Mouse (Mus musculus): ENCODE measurements around the gene Uba3. TPM values are rescaled to one million over a fixed set of nuclear protein-coding genes. Genes with fewer than 3 reads are reported as not detected.

Gene Uba3
- polyA plus RNA-seq, 1 experiment from 2014 or later = 84.8 TPM

GRCm38 (mm10) chr6:97175716-97176115 is 29.7 kb downstream of the Uba3 start:
- no peaks in the 10 kb centered on the region for H3K9me3 ChIP-seq (replicated peaks)
- ATAC-seq (ENCODE audit: low FRiP score) = no peak
- H3K9ac ChIP-seq (replicated peaks) = no peak overlapping the region
- no peak overlapping the region for H3K4me3 ChIP-seq (replicated peaks)
- H3K27ac ChIP-seq (replicated peaks) = no peak overlapping the region
- no peak overlapping the region for H3K4me2 ChIP-seq
- peaks cover 31% of the 10 kb centered on the region for H3K4me1 ChIP-seq
- 80% methylated on average over 11 of the region's 11 CpGs for WGBS
- H3K36me3 ChIP-seq = peaks cover 27% of the 10 kb centered on the region
- H3K27me3 ChIP-seq (replicated peaks) = no peaks in the 10 kb centered on the region

GRCm38 (mm10) chr6:97150156-97150555 is 55.3 kb downstream of the Uba3 start:
- Histone ChIP-seq H3K36me3 (peaks cover 3% of the 10 kb centered on the region; the same call in 1 of the 2 replicates), H3K27ac (replicated peaks) (no peak overlapping the region), H3K4me2 (no peak overlapping the region), H3K4me1 (peaks cover 24% of the 10 kb centered on the region), H3K4me3 (replicated peaks) (no peak overlapping the region), H3K27me3 (replicated peaks) (no peaks in the 10 kb centered on the region), H3K9ac (replicated peaks) (no peak overlapping the region), H3K9me3 (replicated peaks) (no peaks in the 10 kb centered on the region)
- 85% methylated on average over 6 of the region's 6 CpGs for WGBS
- ATAC-seq (ENCODE audit: low FRiP score) = no peak

GRCm38 (mm10) chr6:97149721-97150120 is 55.7 kb downstream of the Uba3 start:
- no peak overlapping the region for H3K9ac ChIP-seq (replicated peaks)
- 89% methylated on average over 2 of the region's 2 CpGs for WGBS
- no peak for ATAC-seq (ENCODE audit: low FRiP score)
- peaks cover 3% of the 10 kb centered on the region; the same call in 1 of the 2 replicates for H3K36me3 ChIP-seq
- no peak overlapping the region for H3K4me2 ChIP-seq
- no peak overlapping the region for H3K27ac ChIP-seq (replicated peaks)
- no peaks in the 10 kb centered on the region for H3K27me3 ChIP-seq (replicated peaks)
- H3K4me1 ChIP-seq = peaks cover 24% of the 10 kb centered on the region
- H3K4me3 ChIP-seq (replicated peaks) = no peak overlapping the region
- H3K9me3 ChIP-seq (replicated peaks) = no peaks in the 10 kb centered on the region

- H3K27ac ChIP-seq (replicated peaks) = peak within 1 kb of the TSS; percentile 82
- under 1% methylated on average over 56 of the region's 56 CpGs for WGBS
- H3K9me3 ChIP-seq (replicated peaks) = no peaks in the 10 kb centered on the region
- peaks cover 1% of the 10 kb centered on the region; the same call in 1 of the 2 replicates for H3K36me3 ChIP-seq
- H3K4me3 ChIP-seq (replicated peaks) = peak within 1 kb of the TSS; percentile 70
- peaks cover 24% of the 10 kb centered on the region for H3K4me1 ChIP-seq
- ATAC-seq (ENCODE audit: low FRiP score) = peak; percentile 80
- peak within 1 kb of the TSS; percentile 97 for H3K4me2 ChIP-seq
- peak within 1 kb of the TSS; percentile 85 for H3K9ac ChIP-seq (replicated peaks)
- H3K27me3 ChIP-seq (replicated peaks) = no peaks in the 10 kb centered on the region
These were observed 56.8 kb downstream of the Uba3 start, which contains the start of gene Eogt for GRCm38 (mm10) chr6:97148383-97149251. Gene Eogt (minus strand): TSS chr6:97149182.

- H3K27ac ChIP-seq (replicated peaks) = peak overlapping the region; percentile 82
- ATAC-seq (ENCODE audit: low FRiP score) = peak; percentile 51
- peaks cover 24% of the 10 kb centered on the region for H3K4me1 ChIP-seq
- peak overlapping the region; percentile 97 for H3K4me2 ChIP-seq
- peak overlapping the region; percentile 70 for H3K4me3 ChIP-seq (replicated peaks)
- peak overlapping the region; percentile 85 for H3K9ac ChIP-seq (replicated peaks)
- no peaks in the 10 kb centered on the region for H3K36me3 ChIP-seq
- H3K27me3 ChIP-seq (replicated peaks) = no peaks in the 10 kb centered on the region
- H3K9me3 ChIP-seq (replicated peaks) = no peaks in the 10 kb centered on the region
- 15% methylated on average over 18 of the region's 18 CpGs for WGBS
These were observed 57.6 kb downstream of the Uba3 start for GRCm38 (mm10) chr6:97147755-97148382.

GRCm38 (mm10) chr6:97145156-97145555 is 60.3 kb downstream of the Uba3 start:
- Histone ChIP-seq H3K9me3 (replicated peaks) (no peaks in the 10 kb centered on the region), H3K27me3 (replicated peaks) (no peaks in the 10 kb centered on the region), H3K9ac (replicated peaks) (no peak overlapping the region), H3K36me3 (no peaks in the 10 kb centered on the region), H3K4me1 (peaks cover 24% of the 10 kb centered on the region), H3K27ac (replicated peaks) (no peak overlapping the region), H3K4me3 (replicated peaks) (no peak overlapping the region), H3K4me2 (0 out of 2 replicates have a peak overlapping the region, but pooled peaks have one; percentile 5)
- ATAC-seq (ENCODE audit: low FRiP score) = no peak
- WGBS = 86% methylated on average over 7 of the region's 7 CpGs

GRCm38 (mm10) chr6:97144359-97144758 is 61.1 kb downstream of the Uba3 start:
- no peak for ATAC-seq (ENCODE audit: low FRiP score)
- Histone ChIP-seq H3K9me3 (replicated peaks) (no peaks in the 10 kb centered on the region), H3K4me1 (peaks cover 22% of the 10 kb centered on the region), H3K9ac (replicated peaks) (no peak overlapping the region), H3K4me2 (no peak overlapping the region), H3K27me3 (replicated peaks) (no peaks in the 10 kb centered on the region), H3K4me3 (replicated peaks) (no peak overlapping the region), H3K36me3 (no peaks in the 10 kb centered on the region), H3K27ac (replicated peaks) (no peak overlapping the region)
- 28% methylated on average over 7 of the region's 7 CpGs for WGBS

- no peak for ATAC-seq (ENCODE audit: low FRiP score)
- 92% methylated on average over 8 of the region's 8 CpGs for WGBS
- Histone ChIP-seq H3K9ac (replicated peaks) (no peak overlapping the region), H3K4me2 (no peak overlapping the region), H3K4me3 (replicated peaks) (no peak overlapping the region), H3K36me3 (no peaks in the 10 kb centered on the region), H3K9me3 (replicated peaks) (no peaks in the 10 kb centered on the region), H3K4me1 (peaks cover 5% of the 10 kb centered on the region), H3K27ac (replicated peaks) (no peak overlapping the region), H3K27me3 (replicated peaks) (no peaks in the 10 kb centered on the region)
These were observed 62.8 kb downstream of the Uba3 start for GRCm38 (mm10) chr6:97142611-97143010.

- no peak for ATAC-seq (ENCODE audit: low FRiP score)
- Histone ChIP-seq H3K4me3 (replicated peaks) (no peak overlapping the region), H3K9me3 (replicated peaks) (no peaks in the 10 kb centered on the region), H3K27ac (replicated peaks) (no peak overlapping the region), H3K9ac (replicated peaks) (no peak overlapping the region), H3K4me2 (no peak overlapping the region), H3K4me1 (no peaks in the 10 kb centered on the region), H3K27me3 (replicated peaks) (no peaks in the 10 kb centered on the region), H3K36me3 (no peaks in the 10 kb centered on the region)
- 87% methylated on average over 7 of the region's 7 CpGs for WGBS
These were observed 63.6 kb downstream of the Uba3 start for GRCm38 (mm10) chr6:97141811-97142210.

Other genes starting within 250 kb of the Uba3 start
- gene Fam19a4, start 145.2 kb downstream of the Uba3 start, polyA plus RNA-seq (2015; fragmentation: Nextera tagmentation; extraction: Ambion mirVana) = 3.2 and 4.0 TPM in 2 replicates
- gene Eogt, start 56.5 kb downstream of the Uba3 start, polyA plus RNA-seq (2015; fragmentation: Nextera tagmentation; extraction: Ambion mirVana) = 13.3 and 13.5 TPM in 2 replicates
- 37.5 and 37.8 TPM in 2 replicates for gene Tmf1, start 26.5 kb downstream of the Uba3 start, polyA plus RNA-seq (2015; fragmentation: Nextera tagmentation; extraction: Ambion mirVana)
- 137 and 143 TPM in 2 replicates for gene Arl6ip5, start 5.0 kb upstream of the Uba3 start, polyA plus RNA-seq (2015; fragmentation: Nextera tagmentation; extraction: Ambion mirVana)
- gene Lmod3, start 47.1 kb upstream of the Uba3 start, polyA plus RNA-seq (2015; fragmentation: Nextera tagmentation; extraction: Ambion mirVana) = 0.61 and 0.63 TPM in 2 replicates